Mouse (Mus musculus) limb, embryonic 11.5 days (tissue): ENCODE measurements around the gene Rybp. TPM values are rescaled to one million over a fixed set of nuclear protein-coding genes. Genes with fewer than 3 reads are reported as not detected.

Source experiments
- ATAC-seq: fragments of 200-750 bp; cut with Nextera tagmentation; 2 replicates; pipeline ENCODE4 v1.8.0; 2017; ENCODE audit warnings: low read depth; ENCODE audit not compliant: insufficient number of reproducible peaks, low FRiP score, low TSS enrichment
- DNase-seq: peaks from one replicate; pipeline ENCODE4 v3.0.0-alpha.2; 2015; ENCODE audit warnings: low spot score
- H3K27ac ChIP-seq: fragments of 300-500 bp; sonication (generic); replicated peaks from 2 replicates; pipeline ENCODE4 v1.5.1; 2014; ENCODE audit warnings: low read depth, mild to moderate bottlenecking, low read length
- H3K27me3 ChIP-seq: fragments of 300-500 bp; sonication (generic); 2 replicates; pipeline ENCODE4 v1.6.1; 2014; ENCODE audit warnings: mild to moderate bottlenecking, low read length, mixed read lengths; ENCODE audit not compliant: control insufficient read depth, insufficient read depth
- H3K36me3 ChIP-seq: fragments of 300-500 bp; sonication (generic); 2 replicates; pipeline ENCODE4 v1.6.1; 2014; ENCODE audit warnings: mild to moderate bottlenecking, low read length, moderate library complexity, mixed read lengths; ENCODE audit not compliant: control insufficient read depth, insufficient read depth
- H3K4me1 ChIP-seq: fragments of 300-500 bp; sonication (generic); 2 replicates; pipeline ENCODE4 v1.6.1; 2014; ENCODE audit warnings: low read length, mixed read lengths; ENCODE audit not compliant: control insufficient read depth, insufficient read depth
- H3K4me2 ChIP-seq: fragments of 300-500 bp; sonication (generic); 2 replicates; pipeline ENCODE4 v1.6.1; 2014; ENCODE audit warnings: low read depth, mild to moderate bottlenecking, moderate library complexity; ENCODE audit not compliant: severe bottlenecking
- H3K4me3 ChIP-seq: fragments of 300-500 bp; sonication (generic); 2 replicates; pipeline ENCODE4 v1.5.1; 2014; ENCODE audit warnings: low read depth, low read length
- H3K9ac ChIP-seq: fragments of 300-500 bp; sonication (generic); 2 replicates; pipeline ENCODE4 v1.6.1; 2014; ENCODE audit warnings: mild to moderate bottlenecking, low read length
- H3K9me3 ChIP-seq: fragments of 300-500 bp; sonication (generic); 2 replicates; pipeline ENCODE4 v1.6.1; 2016; ENCODE audit warnings: low read length; ENCODE audit not compliant: control insufficient read depth
- WGBS: fragments of 180-500 bp; shearing (Covaris S2); extraction: QIAGEN DNeasy Blood & Tissue Kit; methylation state at CpG from one replicate; pipeline ENCODE4 v1.1.7; 2014; 5-methylcytosine and 5-hydroxymethylcytosine counted together
- polyA plus RNA-seq: library from polyadenylated mRNA; unstranded; fragments of >200 nt; fragmentation: Nextera tagmentation; extraction: Ambion mirVana; gene quantifications from 2 replicates; pipeline ENCODE4 v1.2.1, GENCODE M21; 2014

Rybp gene
- polyA plus RNA-seq, 1 experiment from 2014 or later = 16.0 TPM

GRCm38 (mm10) chr6:100178830-100179229 lies 108.5 kb downstream of the Rybp start:
- no peak for DNase-seq
- Histone ChIP-seq H3K27me3 (no peaks in the 10 kb centered on the region), H3K27ac (no peak overlapping the region), H3K9ac (no peak overlapping the region), H3K4me3 (no peak overlapping the region), H3K9me3 (no peaks in the 10 kb centered on the region), H3K4me2 (no peak overlapping the region), H3K36me3 (no peaks in the 10 kb centered on the region), H3K4me1 (no peaks in the 10 kb centered on the region)
- WGBS = 86% methylated on average over 3 of the region's 3 CpGs
- no peak for ATAC-seq
